Mouse (Mus musculus): ENCODE data around the gene Cdkal1.

- TF ChIP-seq ZNF384 (IDR thresholded peaks at IDR 0.05; ENCODE audit: low read depth, low read length) (no peak), CHD2 (IDR thresholded peaks at IDR 0.05; ENCODE audit: low read depth, low read length) (no peak), HCFC1 (IDR thresholded peaks at IDR 0.05; ENCODE audit: borderline replicate concordance, insufficient read depth, low read length) (no peak), MAFK (IDR thresholded peaks at IDR 0.05; ENCODE audit: insufficient read depth, low read depth, low read length) (no peak)
Observed at GRCm38 (mm10) chr13:29307420-29307819, 548.1 kb downstream of the Cdkal1 start.

Measured in ES-E14 (cell line).